Mouse (Mus musculus) kidney, adult 2 months (tissue): ENCODE data around the gene Ssr3.

Experiments used
- CTCF ChIP-seq: fragments of 200-500 bp; conservative IDR thresholded peaks from 2 replicates; pipeline ENCODE4 v1.5.1; 2011; ENCODE audit warnings: low read depth, mild to moderate bottlenecking, control low read depth, low read length, moderate library complexity, mixed read lengths; ENCODE audit not compliant: insufficient read depth, insufficient read length
- POLR2A ChIP-seq: fragments of 200-500 bp; IDR thresholded peaks from one replicate; pipeline ENCODE4 v1.6.1; 2011; ENCODE audit warnings: low read depth, low read length, control low read depth

- TF ChIP-seq CTCF, result no peak
- TF ChIP-seq POLR2A, result no peak
Measured at GRCm38 (mm10) chr3:65384431-65384830, 8.0 kb downstream of the Ssr3 start.
